Mouse (Mus musculus) mesoderm, embryonic 11.5 days (tissue): ENCODE results near the gene Eme2.
"Not testable (repeated sequence)": the region's sequence is repeated elsewhere in the genome, so short reads cannot be mapped to it uniquely, and the experiment has no call there.

ENCODE experiments used
- DNase-seq: peaks from one replicate; pipeline ENCODE4 v3.0.0-alpha.2; 2012; ENCODE audit warnings: low read depth, low spot score

Eme2 gene

GRCm38 (mm10) chr17:24894995-24895547, at the start of gene Eme2, which contains the start of gene Mrps34:
TSS of gene Eme2 (minus strand) at chr17:24895087.
TSS of gene Mrps34 (plus strand) at chr17:24895116.
- DNase-seq, result peak; percentile 91

GRCm38 (mm10) chr17:24943589-24943988, 48.7 kb upstream of the Eme2 start:
- not testable (repeated sequence) for DNase-seq

- DNase-seq, result no peak
Observed at GRCm38 (mm10) chr17:24943036-24943435, 48.1 kb upstream of the Eme2 start.

GRCm38 (mm10) chr17:24942453-24942852, 47.6 kb upstream of the Eme2 start:
- not testable (repeated sequence) for DNase-seq

- no peak for DNase-seq
Observed at GRCm38 (mm10) chr17:24937266-24937665, 42.4 kb upstream of the Eme2 start.

GRCm38 (mm10) chr17:24936259-24937237, 41.7 kb upstream of the Eme2 start, which contains the start of gene Mapk8ip3:
TSS of gene Mapk8ip3 (minus strand) at chr17:24936977.
- DNase-seq, result peak; percentile 92

- no peak for DNase-seq
Observed at GRCm38 (mm10) chr17:24935666-24936065, 40.8 kb upstream of the Eme2 start.

GRCm38 (mm10) chr17:24934926-24935325, 40.0 kb upstream of the Eme2 start:
- DNase-seq, result no peak

- DNase-seq, result no peak
Observed at GRCm38 (mm10) chr17:24933163-24933562, 38.3 kb upstream of the Eme2 start.

- DNase-seq, result no peak
Observed at GRCm38 (mm10) chr17:24932431-24932830, 37.5 kb upstream of the Eme2 start.

- DNase-seq, result no peak
Observed at GRCm38 (mm10) chr17:24929506-24929905, 34.6 kb upstream of the Eme2 start.

GRCm38 (mm10) chr17:24923246-24923645, 28.4 kb upstream of the Eme2 start:
- no peak for DNase-seq

GRCm38 (mm10) chr17:24913984-24914383, 19.1 kb upstream of the Eme2 start:
- DNase-seq, result no peak

- DNase-seq, result no peak
Observed at GRCm38 (mm10) chr17:24907591-24907990, 12.7 kb upstream of the Eme2 start.

GRCm38 (mm10) chr17:24903767-24904166, 8.9 kb upstream of the Eme2 start:
- DNase-seq, result no peak

- DNase-seq, result peak; percentile 40
Observed at GRCm38 (mm10) chr17:24902671-24903474, 8.0 kb upstream of the Eme2 start.

- DNase-seq, result no peak
Observed at GRCm38 (mm10) chr17:24902124-24902523, 7.2 kb upstream of the Eme2 start.

- no peak for DNase-seq
Observed at GRCm38 (mm10) chr17:24900014-24900413, 5.1 kb upstream of the Eme2 start.

- DNase-seq, result no peak
Observed at GRCm38 (mm10) chr17:24899153-24899552, 4.3 kb upstream of the Eme2 start.

GRCm38 (mm10) chr17:24898041-24898854, 3.4 kb upstream of the Eme2 start:
- no peak for DNase-seq

GRCm38 (mm10) chr17:24897600-24897999, 2.7 kb upstream of the Eme2 start:
- no peak for DNase-seq
